Mouse (Mus musculus) kidney, adult 2 months (tissue): ENCODE data around the gene Ddc.

Experiments used
- CTCF ChIP-seq: fragments of 200-500 bp; conservative IDR thresholded peaks from 2 replicates; pipeline ENCODE4 v1.5.1; 2011; ENCODE audit warnings: low read depth, mild to moderate bottlenecking, control low read depth, low read length, moderate library complexity, mixed read lengths; ENCODE audit not compliant: insufficient read depth, insufficient read length
- POLR2A ChIP-seq: fragments of 200-500 bp; IDR thresholded peaks from one replicate; pipeline ENCODE4 v1.6.1; 2011; ENCODE audit warnings: low read depth, low read length, control low read depth

DNA sequence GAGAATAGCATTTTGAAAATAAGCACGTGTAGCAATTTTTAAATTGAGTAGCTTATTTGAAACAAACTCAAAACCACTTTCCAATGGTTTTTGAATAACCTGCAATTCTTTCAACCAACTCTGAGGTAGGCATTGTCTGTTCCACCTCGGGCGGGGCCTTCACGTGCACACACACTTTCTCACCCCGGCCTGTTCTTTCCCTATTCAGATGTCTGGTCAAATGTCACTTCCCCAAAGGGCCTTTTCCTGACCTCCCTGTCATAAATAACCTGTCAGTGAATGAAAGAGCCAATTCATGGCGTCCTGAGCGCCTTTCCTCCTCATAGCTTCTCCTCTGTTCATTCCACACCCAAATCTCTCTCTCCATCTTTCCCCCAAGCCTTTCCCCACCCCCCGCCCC is 64.8 kb downstream of the Ddc start:
- TF ChIP-seq CTCF (no peak), POLR2A (no peak)
